In the genomic region with DNA sequence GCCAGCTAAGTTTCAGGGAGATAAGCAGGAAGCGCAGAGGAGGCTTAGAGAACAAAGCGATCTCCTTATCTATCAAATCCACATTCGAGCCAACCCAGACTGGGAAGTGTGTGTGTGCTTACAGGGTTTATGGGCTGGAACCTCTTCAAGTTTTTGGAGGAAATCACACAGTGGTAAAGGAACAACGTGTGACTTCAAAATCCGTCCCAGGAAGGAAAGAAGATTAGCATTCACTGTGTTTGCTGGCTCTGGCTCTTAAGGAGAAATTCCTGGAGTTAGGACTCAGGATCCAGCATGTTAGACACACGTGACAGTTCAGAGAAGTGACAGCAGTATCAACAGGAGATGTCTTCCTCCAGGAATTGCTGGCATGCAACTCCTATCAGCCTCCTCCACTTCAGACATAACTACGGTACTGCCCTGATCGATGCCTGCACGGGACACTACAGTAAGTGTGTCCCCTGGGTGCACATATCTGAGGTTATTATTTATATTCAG, we compare ENCODE assay signal across 15 mouse cellular contexts.
DNase-seq lines count a peak whose midpoint lies in the region; ATAC-seq and TF ChIP-seq lines count a peak whose summit lies in the region.
"Had no signal": no experiment of that assay in that cellular context is flagged by ENCODE, and none has a peak within 500 bp of the region (broad histone marks: within the 10 kb centered on the region; RNA-seq: fewer than 3 reads in every experiment).

No protein-coding gene starts in this region.

- peaks cover 15% of the 10 kb centered on the region; the same call in 1 of the 2 replicates for H3K4me1 ChIP-seq in forebrain, embryonic 15.5 days
- no peaks in the 10 kb centered on the region for H3K4me1 ChIP-seq in forebrain, embryonic 12.5 days
- peaks cover 23% of the 10 kb centered on the region for H3K4me1 ChIP-seq in megakaryocyte, embryonic 14.5 days
- H3K4me1 ChIP-seq in liver, embryonic 12.5 days = peaks cover 24% of the 10 kb centered on the region
- no peaks in the 10 kb centered on the region for H3K4me1 ChIP-seq in stomach, postnatal 0 days (replicated peaks; ENCODE audit: control insufficient read depth, insufficient read depth)
- H3K4me1 ChIP-seq: midbrain, embryonic 15.5 days had no signal

- H3K4me2 ChIP-seq in forebrain, embryonic 15.5 days (replicated peaks) = no peak overlapping the region
- H3K4me2 ChIP-seq in forebrain, embryonic 12.5 days = no peak overlapping the region
- peak overlapping the region; percentile 23 for H3K4me2 ChIP-seq in liver, embryonic 12.5 days
- H3K4me2 ChIP-seq in stomach, postnatal 0 days (replicated peaks; ENCODE audit: low read depth) = no peak overlapping the region
- H3K4me2 ChIP-seq: embryonic facial prominence, embryonic 13.5 days; midbrain, embryonic 15.5 days had no signal

- no peak overlapping the region for H3K9ac ChIP-seq in forebrain, embryonic 15.5 days (replicated peaks)
- H3K9ac ChIP-seq in forebrain, embryonic 12.5 days = no peak overlapping the region
- H3K9ac ChIP-seq in liver, embryonic 12.5 days = no peak overlapping the region
- no peak overlapping the region for H3K9ac ChIP-seq in stomach, postnatal 0 days (ENCODE audit: low read length)
- H3K9ac ChIP-seq: embryonic facial prominence, embryonic 13.5 days; midbrain, embryonic 15.5 days had no signal

- H3K27ac ChIP-seq in forebrain, embryonic 15.5 days (replicated peaks) = 0 out of 2 replicates have a peak overlapping the region, but pooled peaks have one; percentile 5
- H3K27ac ChIP-seq in forebrain, embryonic 12.5 days = no peak overlapping the region
- no peak overlapping the region for H3K27ac ChIP-seq in liver, embryonic 12.5 days
- H3K27ac ChIP-seq in stomach, postnatal 0 days (replicated peaks) = no peak overlapping the region
- H3K27ac ChIP-seq: embryonic facial prominence, embryonic 13.5 days; limb, embryonic 10.5 days; midbrain, embryonic 15.5 days had no signal

- no peaks in the 10 kb centered on the region for H3K36me3 ChIP-seq in forebrain, embryonic 15.5 days
- no peaks in the 10 kb centered on the region for H3K36me3 ChIP-seq in forebrain, embryonic 12.5 days (replicated peaks)
- H3K36me3 ChIP-seq in megakaryocyte, embryonic 14.5 days (replicated peaks; ENCODE audit: low read length) = no peaks in the 10 kb centered on the region
- H3K36me3 ChIP-seq in liver, embryonic 12.5 days = no peaks in the 10 kb centered on the region
- H3K36me3 ChIP-seq in stomach, postnatal 0 days (ENCODE audit: control insufficient read depth, insufficient read depth, low read length) = no peaks in the 10 kb centered on the region
- H3K36me3 ChIP-seq: embryonic facial prominence, embryonic 13.5 days; midbrain, embryonic 15.5 days had no signal

- no peak for DNase-seq in stomach, postnatal 0 days (ENCODE audit: low spot score)
- no peak for DNase-seq in embryo, embryonic 9.5 days (ENCODE audit: extremely low spot score)
- DNase-seq: adrenal gland, postnatal 25 days; cerebellum, adult 9-10 months; gastrocnemius, postnatal 10 days; thymus, postnatal 25 days had no signal

- WGBS in forebrain, embryonic 15.5 days = 71% methylated on average over 9 of the region's 9 CpGs
- WGBS in forebrain, embryonic 12.5 days = 72% methylated on average over 9 of the region's 9 CpGs
- 10% methylated on average over 9 of the region's 9 CpGs for WGBS in liver, embryonic 12.5 days (ENCODE audit: insufficient replicate concordance)
- 36% methylated on average over 9 of the region's 9 CpGs for WGBS in stomach, postnatal 0 days

- TF ChIP-seq CTCF in stomach, postnatal 0 days (IDR thresholded peaks at IDR 0.05; ENCODE audit: low read depth) = no peak

- ATAC-seq in forebrain, embryonic 15.5 days (replicated peaks) = peak; percentile 27; the same call in 1 of the 2 replicates
- ATAC-seq in forebrain, embryonic 12.5 days (ENCODE audit: low FRiP score) = no peak
- no peak for ATAC-seq in megakaryocyte, adult 5-6 weeks (ENCODE audit: poor library complexity, severe bottlenecking)
- peak; percentile 70 for ATAC-seq in liver, embryonic 12.5 days
- peak; percentile 83 for ATAC-seq in megakaryocyte-erythroid progenitor cell, adult 5-6 weeks (replicated peaks; ENCODE audit: low FRiP score, low TSS enrichment, poor library complexity, severe bottlenecking)
- ATAC-seq in stomach, postnatal 0 days (ENCODE audit: low FRiP score, low TSS enrichment) = no peak
- ATAC-seq: midbrain, embryonic 15.5 days had no signal

- no peak for TF ChIP-seq EP300 in stomach, postnatal 0 days (optimal IDR thresholded peaks at IDR 0.05)

- H3K27me3 ChIP-seq in forebrain, embryonic 15.5 days = no peaks in the 10 kb centered on the region
- no peaks in the 10 kb centered on the region for H3K27me3 ChIP-seq in forebrain, embryonic 12.5 days
- peaks cover 2% of the 10 kb centered on the region for H3K27me3 ChIP-seq in megakaryocyte, embryonic 14.5 days (replicated peaks)
- H3K27me3 ChIP-seq in liver, embryonic 12.5 days (replicated peaks) = peaks cover 2% of the 10 kb centered on the region; the same call in 1 of the 2 replicates
- H3K27me3 ChIP-seq in stomach, postnatal 0 days (ENCODE audit: control insufficient read depth, insufficient read depth, low read length) = no peaks in the 10 kb centered on the region
- H3K27me3 ChIP-seq: embryonic facial prominence, embryonic 13.5 days; midbrain, embryonic 15.5 days had no signal

- H3K9me3 ChIP-seq in forebrain, embryonic 15.5 days = no peaks in the 10 kb centered on the region
- H3K9me3 ChIP-seq in forebrain, embryonic 12.5 days = no peaks in the 10 kb centered on the region
- H3K9me3 ChIP-seq in megakaryocyte, embryonic 14.5 days = no peaks in the 10 kb centered on the region
- H3K9me3 ChIP-seq in liver, embryonic 12.5 days (replicated peaks) = no peaks in the 10 kb centered on the region
- H3K9me3 ChIP-seq in stomach, postnatal 0 days (ENCODE audit: control insufficient read depth, low read length) = no peaks in the 10 kb centered on the region
- H3K9me3 ChIP-seq: embryonic facial prominence, embryonic 13.5 days; limb, embryonic 10.5 days; midbrain, embryonic 15.5 days had no signal

- H3K4me3 ChIP-seq in forebrain, embryonic 15.5 days = no peak overlapping the region
- H3K4me3 ChIP-seq in forebrain, embryonic 12.5 days (replicated peaks) = no peak overlapping the region
- peak overlapping the region; percentile 38 for H3K4me3 ChIP-seq in megakaryocyte, embryonic 14.5 days (replicated peaks)
- no peak overlapping the region for H3K4me3 ChIP-seq in liver, embryonic 12.5 days
- no peak overlapping the region for H3K4me3 ChIP-seq in stomach, postnatal 0 days (ENCODE audit: low read depth, low read length)
- H3K4me3 ChIP-seq: embryonic facial prominence, embryonic 13.5 days; limb, embryonic 10.5 days; midbrain, embryonic 15.5 days had no signal

Comparison
In these comparisons a context has a peak if more than half of its experiments do, and no peak if none do; other contexts are left out.
1. ATAC-seq: peak in forebrain, embryonic 15.5 days (single experiment), liver, embryonic 12.5 days (single experiment) and megakaryocyte-erythroid progenitor cell, adult 5-6 weeks (single experiment); none in forebrain, embryonic 12.5 days (single experiment), megakaryocyte, adult 5-6 weeks (single experiment) and stomach, postnatal 0 days (single experiment).